Mouse (Mus musculus) cerebellum, adult (tissue): ENCODE results near the gene Arfgef3.

Experiments
- ATAC-seq: cut with Nextera tagmentation; 2 replicates; pipeline ENCODE4 v1.9.2; 2017; ENCODE audit warnings: mild to moderate bottlenecking, moderate library complexity, mixed read lengths; ENCODE audit not compliant: insufficient number of reproducible peaks, low FRiP score, low TSS enrichment

Arfgef3 gene

GRCm38 (mm10) chr10:18743286-18744142 lies at the start of gene Arfgef3:
Gene Arfgef3 (minus strand): TSS chr10:18743949.
- ATAC-seq: peak; percentile 90

- no peak for ATAC-seq
Measured at GRCm38 (mm10) chr10:18790063-18790462, 46.3 kb upstream of the Arfgef3 start.

GRCm38 (mm10) chr10:18788601-18789000 lies 44.9 kb upstream of the Arfgef3 start:
- no peak for ATAC-seq

- ATAC-seq: no peak
Measured at GRCm38 (mm10) chr10:18786693-18787092, 42.9 kb upstream of the Arfgef3 start, which contains the start of gene Gm4922. Gene Gm4922 (minus strand): TSS chr10:18786793.

GRCm38 (mm10) chr10:18777546-18777945 lies 33.8 kb upstream of the Arfgef3 start:
- ATAC-seq: no peak

GRCm38 (mm10) chr10:18772537-18773179 lies 28.9 kb upstream of the Arfgef3 start:
- no peak for ATAC-seq

- no peak for ATAC-seq
Measured at GRCm38 (mm10) chr10:18769909-18770308, 26.2 kb upstream of the Arfgef3 start.

- ATAC-seq: no peak
Measured at GRCm38 (mm10) chr10:18760241-18760640, 16.5 kb upstream of the Arfgef3 start.

- ATAC-seq: no peak
Measured at GRCm38 (mm10) chr10:18750057-18750456, 6.3 kb upstream of the Arfgef3 start.

- ATAC-seq: no peak
Measured at GRCm38 (mm10) chr10:18742086-18742485, 1.7 kb downstream of the Arfgef3 start.

GRCm38 (mm10) chr10:18741024-18741423 lies 2.7 kb downstream of the Arfgef3 start:
- no peak for ATAC-seq

GRCm38 (mm10) chr10:18728548-18728947 lies 15.2 kb downstream of the Arfgef3 start:
- no peak for ATAC-seq

GRCm38 (mm10) chr10:18711436-18711835 lies 32.3 kb downstream of the Arfgef3 start:
- ATAC-seq: no peak

GRCm38 (mm10) chr10:18710949-18711348 lies 32.8 kb downstream of the Arfgef3 start:
- peak; percentile 85 for ATAC-seq

GRCm38 (mm10) chr10:18709836-18710235 lies 33.9 kb downstream of the Arfgef3 start:
- ATAC-seq: no peak; the same call in 1 of the 2 replicates

GRCm38 (mm10) chr10:18708641-18709040 lies 35.1 kb downstream of the Arfgef3 start:
- no peak for ATAC-seq

- ATAC-seq: no peak
Measured at GRCm38 (mm10) chr10:18704393-18705120, 39.2 kb downstream of the Arfgef3 start.

GRCm38 (mm10) chr10:18701517-18701916 lies 42.2 kb downstream of the Arfgef3 start:
- no peak for ATAC-seq

- peak; percentile 47 for ATAC-seq
Measured at GRCm38 (mm10) chr10:18700117-18700516, 43.6 kb downstream of the Arfgef3 start.

GRCm38 (mm10) chr10:18699151-18699550 lies 44.6 kb downstream of the Arfgef3 start:
- no peak for ATAC-seq

- ATAC-seq: no peak
Measured at GRCm38 (mm10) chr10:18696461-18696860, 47.3 kb downstream of the Arfgef3 start.
